Mouse (Mus musculus): ENCODE measurements around the gene Bcl2l11.

- no peak for TF ChIP-seq POLR2A (IDR thresholded peaks at IDR 0.05; ENCODE audit: low read depth, low read length)
- TF ChIP-seq CTCF (IDR thresholded peaks at IDR 0.05; ENCODE audit: borderline replicate concordance, insufficient read depth, low read length): no peak
These were observed 64.4 kb downstream of the Bcl2l11 start for GRCm38 (mm10) chr2:128190196-128190595.

Data from embryonic fibroblast, embryonic 13.5 days (primary cell).